Mouse (Mus musculus) ES-Bruce4 (cell line): ENCODE data around the gene Ap3d1. TPM values are rescaled to one million over a fixed set of nuclear protein-coding genes. Genes with fewer than 3 reads are reported as not detected.

Experiments used
- H3K27ac ChIP-seq: 2 replicates; pipeline ENCODE4 v1.5.1; 2012; ENCODE audit warnings: low read length, inconsistent platforms; ENCODE audit not compliant: insufficient read depth
- H3K27me3 ChIP-seq: 2 replicates; pipeline ENCODE4 v1.6.1; 2012; ENCODE audit warnings: mild to moderate bottlenecking, low read length, inconsistent platforms; ENCODE audit not compliant: control insufficient read depth, poor library complexity, insufficient read depth, severe bottlenecking
- H3K36me3 ChIP-seq: 2 replicates; pipeline ENCODE4 v1.6.1; 2012; ENCODE audit warnings: inconsistent platforms, mild to moderate bottlenecking, low read length, moderate library complexity; ENCODE audit not compliant: control insufficient read depth, poor library complexity, insufficient read depth, severe bottlenecking
- H3K4me1 ChIP-seq: one replicate; pipeline ENCODE4 v1.8.1; 2011; ENCODE audit warnings: low read length; ENCODE audit not compliant: control insufficient read depth, insufficient read depth
- H3K4me3 ChIP-seq: 2 replicates; pipeline ENCODE4 v1.5.1; 2011; ENCODE audit warnings: low read depth, mild to moderate bottlenecking, low read length
- H3K9ac ChIP-seq: 2 replicates; pipeline ENCODE4 v1.6.1; 2012; ENCODE audit warnings: low read depth, mild to moderate bottlenecking, inconsistent platforms; ENCODE audit not compliant: poor library complexity, severe bottlenecking
- H3K9me3 ChIP-seq: replicated peaks from 2 replicates; pipeline ENCODE4 v1.6.1; 2012; ENCODE audit warnings: mild to moderate bottlenecking, low read length, inconsistent platforms; ENCODE audit not compliant: control insufficient read depth, poor library complexity, insufficient read depth, severe bottlenecking
- CTCF ChIP-seq: IDR thresholded peaks from one replicate; pipeline ENCODE4 v1.8.1; 2011; ENCODE audit warnings: low read depth, low read length
- EP300 ChIP-seq: IDR thresholded peaks from 2 replicates; pipeline ENCODE4 v1.6.1; 2011; ENCODE audit warnings: low read depth, low read length; ENCODE audit not compliant: insufficient read depth
- POLR2A ChIP-seq: IDR thresholded peaks from one replicate; pipeline ENCODE4 v1.8.1; 2011; ENCODE audit warnings: low read length; ENCODE audit not compliant: insufficient read depth
- polyA plus RNA-seq: library from polyadenylated mRNA; stranded (reverse); fragments of >200 nt; gene quantifications from 2 replicates; pipeline ENCODE4 v1.2.4, GENCODE M21; 2011; ENCODE audit warnings: low read depth; ENCODE audit not compliant: missing spikeins, insufficient read depth, insufficient read length

Ap3d1 gene
- polyA plus RNA-seq, 1 experiment = 55.2 TPM

DNA sequence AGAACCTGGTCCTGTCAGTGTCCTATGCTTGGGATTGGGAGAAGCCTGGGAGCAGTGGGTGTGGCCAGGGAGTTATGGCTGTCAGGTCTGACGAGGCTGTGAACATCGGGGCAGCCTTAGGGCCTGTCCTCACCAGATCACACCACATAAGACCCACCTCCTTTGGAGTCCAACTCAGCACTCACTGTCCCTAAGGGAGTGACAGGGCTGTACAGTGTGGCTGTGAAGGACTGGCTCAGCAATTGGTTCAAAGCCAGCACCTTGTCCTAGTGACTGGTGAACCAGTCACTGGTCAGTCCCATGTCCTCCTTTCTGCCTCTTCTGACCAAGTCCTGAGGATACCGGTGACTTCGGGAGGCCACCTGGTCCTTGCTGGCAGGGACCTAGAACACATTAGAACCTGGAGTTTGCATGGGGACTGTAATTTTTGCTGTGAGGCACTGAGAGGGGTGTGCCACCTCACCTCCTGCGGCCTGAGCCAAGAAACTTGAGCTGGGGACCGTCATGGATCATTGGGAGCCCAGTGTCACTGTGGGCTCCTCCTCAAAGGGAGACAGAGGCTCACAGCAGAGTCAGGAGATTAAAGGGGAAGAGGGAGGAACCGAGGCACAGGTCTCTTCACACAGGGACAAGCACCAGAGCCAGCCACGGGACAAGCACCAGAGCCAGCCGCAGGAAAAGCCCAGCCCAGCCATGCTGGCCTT lies 62.4 kb downstream of the Ap3d1 start:
- peaks cover 5% of the 10 kb centered on the region for H3K4me1 ChIP-seq
- no peaks in the 10 kb centered on the region for H3K36me3 ChIP-seq
- TF ChIP-seq EP300 (no peak), POLR2A (no peak), CTCF (no peak)
- no peak overlapping the region for H3K9ac ChIP-seq
- H3K27me3 ChIP-seq = no peaks in the 10 kb centered on the region
- H3K4me3 ChIP-seq = no peak overlapping the region
- no peaks in the 10 kb centered on the region for H3K9me3 ChIP-seq
- H3K27ac ChIP-seq = no peak overlapping the region

DNA sequence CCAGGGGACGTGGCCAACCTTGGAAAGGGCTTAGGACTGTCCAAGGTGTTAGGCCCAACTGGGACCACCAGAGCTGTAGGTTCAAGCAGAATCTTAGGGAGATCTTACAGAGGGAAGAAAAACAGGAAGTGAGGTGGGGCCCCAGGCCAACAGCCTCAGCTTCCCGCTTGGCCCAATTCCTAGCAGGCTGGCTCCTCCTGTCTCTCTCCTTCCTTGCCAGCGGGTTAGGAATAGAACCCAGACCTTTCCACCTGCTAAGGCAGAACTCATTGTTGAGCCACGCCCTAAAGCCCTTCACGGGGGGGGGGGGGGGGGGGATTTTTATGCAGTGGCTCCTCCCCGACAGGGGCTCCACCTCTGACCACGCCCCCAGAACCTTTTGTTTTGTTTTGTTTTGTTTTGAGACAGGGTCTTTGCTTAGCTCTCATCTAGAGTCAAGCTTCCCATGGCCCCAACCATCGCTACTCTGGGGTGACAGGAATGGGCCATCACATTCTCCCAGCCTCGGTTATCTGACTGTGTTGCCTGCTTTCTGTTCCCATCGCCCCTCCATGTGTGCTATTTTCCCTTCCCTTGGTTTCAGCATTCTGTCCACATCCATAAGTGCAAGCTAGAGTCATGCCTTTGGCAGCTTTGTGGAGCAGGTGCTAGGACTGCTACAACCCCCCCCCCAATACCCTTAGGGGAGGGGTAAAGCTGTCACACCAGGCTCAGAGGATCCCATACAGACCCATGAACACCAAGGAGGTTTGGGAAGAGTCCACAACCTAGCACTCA lies 63.3 kb downstream of the Ap3d1 start:
- Histone ChIP-seq H3K9ac (no peak overlapping the region), H3K27me3 (no peaks in the 10 kb centered on the region), H3K4me3 (no peak overlapping the region), H3K4me1 (peaks cover 5% of the 10 kb centered on the region), H3K9me3 (no peaks in the 10 kb centered on the region), H3K36me3 (no peaks in the 10 kb centered on the region), H3K27ac (peak overlapping the region; percentile 38)
- TF ChIP-seq EP300 = no peak
- no peak for TF ChIP-seq CTCF
- no peak for TF ChIP-seq POLR2A

DNA sequence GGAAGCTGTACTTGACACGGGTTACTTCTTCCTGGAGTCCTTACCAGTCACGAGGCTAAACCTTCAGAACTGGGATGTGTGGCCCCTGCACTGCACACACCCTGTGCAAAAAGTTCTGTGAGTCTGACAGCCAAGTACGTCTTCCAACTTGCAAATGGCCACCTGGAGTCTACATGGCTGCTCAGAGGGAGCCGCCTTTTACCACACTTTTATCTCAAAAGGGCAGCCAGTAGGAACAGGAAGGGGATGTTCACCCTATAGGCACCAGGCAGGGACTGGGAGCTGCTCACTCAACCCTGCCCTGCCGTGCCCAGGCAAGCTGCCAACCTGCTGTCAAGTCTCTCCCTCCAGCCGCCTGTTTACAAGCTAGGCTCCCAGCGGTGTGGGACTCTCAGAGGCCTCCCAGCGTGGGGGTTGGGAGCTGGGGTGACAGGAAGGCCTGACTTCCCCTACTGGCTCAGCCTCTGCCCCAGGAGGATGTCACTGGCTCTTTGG lies 64.1 kb downstream of the Ap3d1 start, which contains the start of gene Mknk2:
Gene Mknk2 (minus strand): TSS at position 171 of the 495 bp plus-strand sequence.
- TF ChIP-seq CTCF = no peak
- TF ChIP-seq EP300 = no peak
- no peak for TF ChIP-seq POLR2A
- no peaks in the 10 kb centered on the region for H3K36me3 ChIP-seq
- H3K9ac ChIP-seq = peak within 1 kb of the TSS; percentile 80
- H3K9me3 ChIP-seq = no peaks in the 10 kb centered on the region
- H3K27ac ChIP-seq = peak within 1 kb of the TSS; percentile 81
- peak within 1 kb of the TSS; percentile 92 for H3K4me3 ChIP-seq
- H3K4me1 ChIP-seq = peaks cover 5% of the 10 kb centered on the region
- no peaks in the 10 kb centered on the region for H3K27me3 ChIP-seq

DNA sequence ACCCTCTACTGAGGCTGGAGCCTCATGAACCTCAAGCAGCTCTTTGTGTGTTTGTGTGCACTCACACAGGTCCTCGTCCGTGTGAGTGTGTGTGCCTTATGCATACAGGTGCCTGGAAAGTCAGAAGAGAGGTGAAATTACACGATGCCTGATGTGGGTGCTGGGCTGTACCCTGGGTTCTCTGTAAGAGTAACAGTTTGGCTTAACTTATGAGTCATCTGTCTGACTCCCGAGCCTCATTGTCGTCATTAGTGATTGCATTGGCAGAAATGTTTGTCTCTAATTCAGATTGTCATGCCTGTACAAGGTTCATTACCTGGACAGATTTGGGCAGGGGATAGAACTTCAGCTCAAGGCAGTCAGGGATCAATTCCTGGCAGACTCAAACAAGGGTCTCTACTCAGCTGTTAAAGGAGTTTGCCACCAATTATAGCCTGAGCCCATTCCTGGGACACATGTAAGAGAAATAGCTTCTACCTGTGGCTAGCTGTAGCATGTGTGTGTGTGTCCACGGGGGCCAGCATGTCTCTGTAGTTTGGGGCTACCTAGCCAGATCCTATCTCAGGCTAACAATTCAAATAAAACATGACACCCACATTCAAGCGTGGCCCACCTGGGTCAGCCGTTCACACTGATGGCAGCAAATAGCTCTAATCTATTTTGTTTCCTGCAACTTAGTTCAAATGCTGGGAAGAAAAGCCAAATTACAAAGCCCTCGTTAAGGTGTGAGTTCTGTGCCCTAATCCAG lies 64.8 kb downstream of the Ap3d1 start:
- H3K27me3 ChIP-seq = no peaks in the 10 kb centered on the region
- peak overlapping the region; percentile 80 for H3K9ac ChIP-seq
- no peaks in the 10 kb centered on the region for H3K36me3 ChIP-seq
- H3K9me3 ChIP-seq = no peaks in the 10 kb centered on the region
- peak overlapping the region; percentile 92 for H3K4me3 ChIP-seq
- no peak for TF ChIP-seq POLR2A
- TF ChIP-seq EP300 = no peak
- no peak for TF ChIP-seq CTCF
- H3K27ac ChIP-seq = peak overlapping the region; percentile 81
- H3K4me1 ChIP-seq = peaks cover 5% of the 10 kb centered on the region

DNA sequence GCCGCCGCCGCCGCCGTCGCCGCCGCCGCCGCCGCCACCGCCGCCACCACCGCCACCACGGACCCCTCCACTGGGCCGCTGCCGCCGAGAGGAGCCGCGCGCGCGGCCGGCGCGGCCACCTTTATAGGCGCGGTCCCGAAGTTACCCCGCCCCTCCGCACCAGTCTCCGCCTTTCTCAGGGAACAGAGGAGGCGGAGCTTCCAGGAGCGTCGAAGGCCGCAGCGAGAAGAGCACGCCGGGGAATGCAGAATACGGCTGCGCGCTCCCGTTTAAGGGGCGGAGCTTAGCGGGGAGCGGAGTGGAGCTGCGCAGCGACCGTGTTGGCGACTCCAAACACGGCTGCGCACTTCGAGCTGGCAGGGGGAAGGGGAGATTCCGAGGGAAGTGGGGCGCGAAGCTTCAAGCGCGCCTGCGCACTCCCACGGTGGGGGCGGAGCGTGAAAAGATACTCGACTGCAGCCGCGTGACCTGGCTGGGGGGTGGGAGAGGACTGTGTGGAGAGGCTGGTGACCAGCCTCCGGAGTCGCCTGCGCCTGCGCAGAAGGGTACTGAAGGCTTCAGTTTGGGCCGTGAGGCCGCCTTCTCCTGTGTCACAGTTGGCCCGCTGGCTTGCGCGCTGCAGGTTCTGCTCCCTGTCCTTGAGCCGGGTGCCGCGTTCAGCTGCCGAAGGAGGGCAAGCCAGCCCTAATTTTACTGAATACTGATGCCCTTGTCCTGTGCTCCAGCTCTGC lies 65.7 kb downstream of the Ap3d1 start:
- peak overlapping the region; percentile 92 for H3K4me3 ChIP-seq
- no peak; the same call in 1 of the 2 replicates for TF ChIP-seq EP300
- TF ChIP-seq POLR2A = peak; percentile 71
- peaks cover 5% of the 10 kb centered on the region for H3K4me1 ChIP-seq

More for the DNA sequence above, 65.7 kb downstream of the Ap3d1 start:
- H3K9ac ChIP-seq = peak overlapping the region; percentile 94
- peaks cover 3% of the 10 kb centered on the region; the same call in 1 of the 2 replicates for H3K36me3 ChIP-seq
- no peaks in the 10 kb centered on the region for H3K9me3 ChIP-seq
- peak overlapping the region; percentile 81 for H3K27ac ChIP-seq
- no peaks in the 10 kb centered on the region for H3K27me3 ChIP-seq
